Comparison of ENCODE assay signal across 10 mouse cellular contexts in genomic region chr4:125220314-125220713, GRCm38 (mm10).
DNase-seq lines count a peak whose midpoint lies in the region; ATAC-seq and TF ChIP-seq lines count a peak whose summit lies in the region.
"Had no signal": no experiment of that assay in that cellular context is flagged by ENCODE, and none has a peak within 500 bp of the region (broad histone marks: within the 10 kb centered on the region; RNA-seq: fewer than 3 reads in every experiment).

No protein-coding gene starts in this region.

- H3ac ChIP-seq in C2C12 (ENCODE audit: control insufficient read depth, insufficient read length, low read depth) = no peak overlapping the region

- peak; percentile 11 for DNase-seq in kidney, adult 11 months
- peak; percentile 70 for DNase-seq in adrenal gland, postnatal 10 days
- DNase-seq in kidney, postnatal 14 days = peak; percentile 21
- no peak for DNase-seq in gastrocnemius, postnatal 36 days
- no peak for DNase-seq in T-cell, adult 2 months (ENCODE audit: low spot score)

- H3K79me3 ChIP-seq in C2C12 (ENCODE audit: low read depth) = no peaks in the 10 kb centered on the region

- intact Hi-C loops in gastrocnemius, postnatal 36 days (cut with DNase I) = no loop called here

- H3K79me2 ChIP-seq in C2C12 (ENCODE audit: control insufficient read depth, insufficient read depth) = no peaks in the 10 kb centered on the region

- H3K4me2 ChIP-seq in kidney, embryonic 15.5 days = no peak overlapping the region
- H3K4me2 ChIP-seq: heart, embryonic 12.5 days; lung, embryonic 15.5 days had no signal

- H3K27ac ChIP-seq in kidney, embryonic 15.5 days = no peak overlapping the region
- H3K27ac ChIP-seq: lung, embryonic 15.5 days had no signal

- H3K4me3 ChIP-seq in kidney, embryonic 15.5 days (replicated peaks) = no peak overlapping the region
- no peak overlapping the region for H3K4me3 ChIP-seq in C2C12 (ENCODE audit: insufficient read depth, poor library complexity, severe bottlenecking)
- H3K4me3 ChIP-seq: heart, embryonic 12.5 days; lung, embryonic 15.5 days had no signal

- no peaks in the 10 kb centered on the region for H3K36me3 ChIP-seq in kidney, embryonic 15.5 days
- no peaks in the 10 kb centered on the region for H3K36me3 ChIP-seq in C2C12 (ENCODE audit: control insufficient read depth, insufficient read depth)
- H3K36me3 ChIP-seq: heart, embryonic 12.5 days; lung, embryonic 15.5 days had no signal

- WGBS in kidney, embryonic 15.5 days = 30% methylated on average over 7 of the region's 7 CpGs

- no peaks in the 10 kb centered on the region for H3K4me1 ChIP-seq in kidney, embryonic 15.5 days
- H3K4me1 ChIP-seq: heart, embryonic 12.5 days; lung, embryonic 15.5 days had no signal

- ATAC-seq in kidney, embryonic 15.5 days (replicated peaks; ENCODE audit: low FRiP score) = no peak
- ATAC-seq in erythroblast, adult 5-6 weeks (replicated peaks; ENCODE audit: low FRiP score, poor library complexity, severe bottlenecking) = no peak

- peak; percentile 43 for TF ChIP-seq CTCF in C2C12 (IDR thresholded peaks at IDR 0.05; ENCODE audit: control insufficient read depth, insufficient read depth, insufficient read length)

- no peak overlapping the region for H3K9ac ChIP-seq in kidney, embryonic 15.5 days
- H3K9ac ChIP-seq: heart, embryonic 12.5 days; lung, embryonic 15.5 days had no signal

- peaks cover 40% of the 10 kb centered on the region for H3K27me3 ChIP-seq in kidney, embryonic 15.5 days
- H3K27me3 ChIP-seq in C2C12 (ENCODE audit: control insufficient read depth, insufficient read depth, insufficient read length) = no peaks in the 10 kb centered on the region
- H3K27me3 ChIP-seq: lung, embryonic 15.5 days had no signal

- H3K9me3 ChIP-seq in kidney, embryonic 15.5 days (replicated peaks) = peaks cover 8% of the 10 kb centered on the region; the same call in 1 of the 2 replicates

TF ChIP-seq in C2C12, 6 proteins besides CTCF, POLR2A, EP300 and RAD21:
- TF ChIP-seq USF1 (IDR thresholded peaks at IDR 0.05; ENCODE audit: low read depth) = no peak
- no peak for TF ChIP-seq MAX (IDR thresholded peaks at IDR 0.05)
- no peak for TF ChIP-seq MYOD1 (IDR thresholded peaks at IDR 0.05; ENCODE audit: control insufficient read depth, insufficient read length, low read depth)
- no peak for TF ChIP-seq MYOG (IDR thresholded peaks at IDR 0.05; ENCODE audit: control insufficient read depth, extremely low read depth, insufficient read length)

Comparison
In these comparisons a context has a peak if more than half of its experiments do, and no peak if none do; other contexts are left out.
1. DNase-seq: peak in kidney, adult 11 months (single experiment), adrenal gland, postnatal 10 days (single experiment) and kidney, postnatal 14 days (single experiment); none in gastrocnemius, postnatal 36 days (0 of 2) and T-cell, adult 2 months (single experiment).